Mouse (Mus musculus) midbrain, embryonic 15.5 days (tissue): ENCODE measurements around the gene Gm49394. TPM values are rescaled to one million over a fixed set of nuclear protein-coding genes. Genes with fewer than 3 reads are reported as not detected.

Experiments used
- ATAC-seq: fragments of 200-750 bp; cut with Nextera tagmentation; replicated peaks from 2 replicates; pipeline ENCODE4 v1.8.0; 2017; ENCODE audit warnings: moderate TSS enrichment
- H3K27ac ChIP-seq: fragments of 300-500 bp; sonication (generic); 2 replicates; pipeline ENCODE4 v1.5.1; 2015; ENCODE audit warnings: mild to moderate bottlenecking, inconsistent platforms
- H3K27me3 ChIP-seq: fragments of 300-500 bp; sonication (generic); replicated peaks from 2 replicates; pipeline ENCODE4 v1.6.1; 2015; ENCODE audit warnings: inconsistent platforms
- H3K36me3 ChIP-seq: fragments of 300-500 bp; sonication (generic); replicated peaks from 2 replicates; pipeline ENCODE4 v1.6.1; 2015; ENCODE audit warnings: inconsistent platforms
- H3K4me1 ChIP-seq: fragments of 300-500 bp; sonication (generic); 2 replicates; pipeline ENCODE4 v1.6.1; 2015; ENCODE audit warnings: inconsistent platforms
- H3K4me2 ChIP-seq: fragments of 300-500 bp; sonication (generic); 2 replicates; pipeline ENCODE4 v1.6.1; 2015; ENCODE audit warnings: inconsistent platforms, mild to moderate bottlenecking, moderate library complexity
- H3K4me3 ChIP-seq: fragments of 300-500 bp; sonication (generic); 2 replicates; pipeline ENCODE4 v1.5.1; 2015; ENCODE audit warnings: mild to moderate bottlenecking, inconsistent platforms
- H3K9ac ChIP-seq: fragments of 300-500 bp; sonication (generic); 2 replicates; pipeline ENCODE4 v1.6.1; 2015; ENCODE audit warnings: mild to moderate bottlenecking, inconsistent platforms
- H3K9me3 ChIP-seq: fragments of 300-500 bp; sonication (generic); 2 replicates; pipeline ENCODE4 v1.6.1; 2016; ENCODE audit warnings: inconsistent platforms
- WGBS: fragments of 180-500 bp; shearing (Covaris S2); methylation state at CpG from one replicate; pipeline ENCODE4 v1.1.7; 2015; ENCODE audit warnings: mixed read lengths; 5-methylcytosine and 5-hydroxymethylcytosine counted together
- polyA plus RNA-seq: library from polyadenylated mRNA; unstranded; fragments of >200 nt; fragmentation: Nextera tagmentation; extraction: Ambion mirVana; gene quantifications from 2 replicates; pipeline ENCODE4 v1.2.1, GENCODE M21; 2015

The Gm49394 gene
- polyA plus RNA-seq, 1 experiment from 2014 or later: not detected

GRCm38 (mm10) chr7:142666109-142666508, 3.6 kb downstream of the Gm49394 start:
- Histone ChIP-seq H3K4me3 (no peak overlapping the region), H3K4me1 (peaks cover 6% of the 10 kb centered on the region), H3K27me3 (peaks cover 62% of the 10 kb centered on the region), H3K27ac (no peak overlapping the region), H3K9ac (no peak overlapping the region), H3K36me3 (no peaks in the 10 kb centered on the region), H3K9me3 (no peaks in the 10 kb centered on the region), H3K4me2 (no peak overlapping the region)
- ATAC-seq: no peak
- WGBS: 71% methylated on average over 4 of the region's 4 CpGs

GRCm38 (mm10) chr7:142665364-142665763, 4.4 kb downstream of the Gm49394 start:
- Histone ChIP-seq H3K9ac (no peak overlapping the region), H3K4me1 (peaks cover 12% of the 10 kb centered on the region), H3K36me3 (no peaks in the 10 kb centered on the region), H3K27ac (no peak overlapping the region), H3K27me3 (peaks cover 69% of the 10 kb centered on the region), H3K4me3 (no peak overlapping the region), H3K4me2 (no peak overlapping the region), H3K9me3 (no peaks in the 10 kb centered on the region)
- no peak for ATAC-seq
- 46% methylated on average over 5 of the region's 5 CpGs for WGBS

- Histone ChIP-seq H3K4me3 (no peak overlapping the region), H3K9ac (no peak overlapping the region), H3K27me3 (peaks cover 78% of the 10 kb centered on the region), H3K36me3 (no peaks in the 10 kb centered on the region), H3K4me1 (peaks cover 18% of the 10 kb centered on the region), H3K9me3 (no peaks in the 10 kb centered on the region), H3K4me2 (no peak overlapping the region), H3K27ac (no peak overlapping the region)
- no peak for ATAC-seq
- 4% methylated on average over 9 of the region's 9 CpGs for WGBS
Observed at GRCm38 (mm10) chr7:142664465-142665029, 5.2 kb downstream of the Gm49394 start.

GRCm38 (mm10) chr7:142663931-142664421, 5.8 kb downstream of the Gm49394 start:
- no peak for ATAC-seq
- H3K4me2 ChIP-seq: peak overlapping the region; percentile 24
- H3K27me3 ChIP-seq: peaks cover 83% of the 10 kb centered on the region
- peaks cover 23% of the 10 kb centered on the region for H3K4me1 ChIP-seq
- H3K9me3 ChIP-seq: no peaks in the 10 kb centered on the region
- H3K27ac ChIP-seq: no peak overlapping the region
- no peak overlapping the region for H3K9ac ChIP-seq
- WGBS: under 1% methylated on average over 53 of the region's 53 CpGs
- peak overlapping the region; percentile 11 for H3K4me3 ChIP-seq
- no peaks in the 10 kb centered on the region for H3K36me3 ChIP-seq

GRCm38 (mm10) chr7:142663151-142663550, 6.6 kb downstream of the Gm49394 start:
- peaks cover 32% of the 10 kb centered on the region for H3K4me1 ChIP-seq
- 4% methylated on average over 5 of the region's 5 CpGs for WGBS
- ATAC-seq: no peak

GRCm38 (mm10) chr7:142661811-142662210, 7.9 kb downstream of the Gm49394 start:
- Histone ChIP-seq H3K27me3 (peaks cover 98% of the 10 kb centered on the region), H3K9me3 (no peaks in the 10 kb centered on the region), H3K4me1 (peaks cover 35% of the 10 kb centered on the region), H3K36me3 (no peaks in the 10 kb centered on the region), H3K9ac (no peak overlapping the region), H3K4me2 (no peak overlapping the region), H3K27ac (no peak overlapping the region), H3K4me3 (no peak overlapping the region)
- no peak for ATAC-seq

More at GRCm38 (mm10) chr7:142663151-142663550, 6.6 kb downstream of the Gm49394 start:
- H3K27me3 ChIP-seq: peaks cover 91% of the 10 kb centered on the region
- no peak overlapping the region for H3K4me3 ChIP-seq
- H3K4me2 ChIP-seq: no peak overlapping the region
- H3K27ac ChIP-seq: no peak overlapping the region
- no peaks in the 10 kb centered on the region for H3K36me3 ChIP-seq
- H3K9ac ChIP-seq: no peak overlapping the region
- no peaks in the 10 kb centered on the region for H3K9me3 ChIP-seq

GRCm38 (mm10) chr7:142661046-142661445, 8.7 kb downstream of the Gm49394 start:
- H3K9ac ChIP-seq: no peak overlapping the region
- peaks cover 98% of the 10 kb centered on the region for H3K27me3 ChIP-seq
- no peaks in the 10 kb centered on the region for H3K9me3 ChIP-seq
- H3K4me2 ChIP-seq: peak overlapping the region; percentile 35; the same call in 1 of the 2 replicates
- ATAC-seq: no peak
- H3K4me3 ChIP-seq: peak overlapping the region; percentile 19; the same call in 1 of the 2 replicates
- no peak overlapping the region for H3K27ac ChIP-seq
- WGBS: 1% methylated on average over 25 of the region's 25 CpGs
- H3K36me3 ChIP-seq: no peaks in the 10 kb centered on the region
- peaks cover 35% of the 10 kb centered on the region for H3K4me1 ChIP-seq

- no peak overlapping the region for H3K9ac ChIP-seq
- WGBS: under 1% methylated on average over 29 of the region's 29 CpGs
- no peak for ATAC-seq
- H3K27me3 ChIP-seq: peaks cover 98% of the 10 kb centered on the region
- no peaks in the 10 kb centered on the region for H3K36me3 ChIP-seq
- peak overlapping the region; percentile 35 for H3K4me2 ChIP-seq
- H3K4me1 ChIP-seq: peaks cover 35% of the 10 kb centered on the region
- peak overlapping the region; percentile 19; the same call in 1 of the 2 replicates for H3K4me3 ChIP-seq
- no peaks in the 10 kb centered on the region for H3K9me3 ChIP-seq
- H3K27ac ChIP-seq: no peak overlapping the region
Observed at GRCm38 (mm10) chr7:142660651-142660945, 9.1 kb downstream of the Gm49394 start.

GRCm38 (mm10) chr7:142659767-142660650, 9.7 kb downstream of the Gm49394 start:
- under 1% methylated on average over 41 of the region's 43 CpGs for WGBS
- Histone ChIP-seq H3K9me3 (no peaks in the 10 kb centered on the region), H3K27me3 (peaks cover 98% of the 10 kb centered on the region), H3K4me1 (peaks cover 35% of the 10 kb centered on the region), H3K9ac (no peak overlapping the region), H3K36me3 (no peaks in the 10 kb centered on the region), H3K27ac (no peak overlapping the region), H3K4me2 (peak overlapping the region; percentile 43), H3K4me3 (peak overlapping the region; percentile 26)
- no peak for ATAC-seq

- 1% methylated on average over 64 of the region's 70 CpGs for WGBS
- peak overlapping the region; percentile 26 for H3K4me3 ChIP-seq
- no peaks in the 10 kb centered on the region for H3K36me3 ChIP-seq
- no peaks in the 10 kb centered on the region for H3K9me3 ChIP-seq
- H3K9ac ChIP-seq: no peak overlapping the region
- peaks cover 35% of the 10 kb centered on the region for H3K4me1 ChIP-seq
- H3K4me2 ChIP-seq: peak overlapping the region; percentile 43
- peaks cover 98% of the 10 kb centered on the region for H3K27me3 ChIP-seq
- H3K27ac ChIP-seq: no peak overlapping the region
- 0 out of 2 replicates have a peak, but pooled peaks have one; percentile 21 for ATAC-seq
Observed at GRCm38 (mm10) chr7:142659181-142659681, 10.5 kb downstream of the Gm49394 start.

GRCm38 (mm10) chr7:142658681-142659180, 11.0 kb downstream of the Gm49394 start:
- H3K27me3 ChIP-seq: peaks cover 98% of the 10 kb centered on the region
- 0 out of 2 replicates have a peak, but pooled peaks have one; percentile 19 for ATAC-seq
- WGBS: under 1% methylated on average over 38 of the region's 40 CpGs
- H3K27ac ChIP-seq: no peak overlapping the region
- H3K4me3 ChIP-seq: peak overlapping the region; percentile 26
- no peak overlapping the region for H3K9ac ChIP-seq
- no peaks in the 10 kb centered on the region for H3K36me3 ChIP-seq
- no peaks in the 10 kb centered on the region for H3K9me3 ChIP-seq
- H3K4me2 ChIP-seq: peak overlapping the region; percentile 43
- peaks cover 33% of the 10 kb centered on the region for H3K4me1 ChIP-seq
